Mouse (Mus musculus): ENCODE results near the gene 1700129C05Rik. TPM values are rescaled to one million over a fixed set of nuclear protein-coding genes. Genes with fewer than 3 reads are reported as not detected.

1700129C05Rik gene
- polyA plus RNA-seq, 1 experiment: not detected

DNA sequence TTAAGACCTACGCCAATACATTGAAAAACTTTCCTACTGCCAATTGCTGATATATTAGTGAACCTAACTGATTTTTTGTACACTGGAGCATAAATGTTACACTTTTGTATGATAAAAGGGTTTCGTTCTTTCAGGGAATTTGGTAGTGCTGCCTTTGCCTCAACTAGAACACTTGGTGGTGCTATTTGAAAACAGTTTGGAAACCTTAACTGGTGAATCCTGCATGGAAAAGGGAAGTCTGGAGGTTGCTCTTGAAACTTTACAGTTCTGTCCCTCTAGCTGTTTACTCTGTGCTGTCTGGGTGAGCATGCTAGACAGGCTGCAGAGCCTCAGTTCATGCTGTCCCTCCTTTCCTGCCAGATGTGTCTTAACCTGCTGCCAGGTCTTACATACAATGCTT lies 12.9 kb upstream of the 1700129C05Rik start:
- Histone ChIP-seq H3K9me3 (replicated peaks; ENCODE audit: control insufficient read depth, insufficient read depth, low read length, poor library complexity, severe bottlenecking) (no peaks in the 10 kb centered on the region), H3K36me3 (ENCODE audit: control insufficient read depth, insufficient read depth, low read length, poor library complexity, severe bottlenecking) (no peaks in the 10 kb centered on the region), H3K27me3 (ENCODE audit: control insufficient read depth, insufficient read depth, low read length, poor library complexity, severe bottlenecking) (no peaks in the 10 kb centered on the region), H3K4me1 (ENCODE audit: control insufficient read depth, insufficient read depth, low read length) (no peaks in the 10 kb centered on the region), H3K9ac (ENCODE audit: low read depth, poor library complexity, severe bottlenecking) (no peak overlapping the region), H3K27ac (ENCODE audit: insufficient read depth, low read length) (no peak overlapping the region), H3K4me3 (ENCODE audit: low read depth, low read length) (no peak overlapping the region)
- TF ChIP-seq CTCF (IDR thresholded peaks at IDR 0.05; ENCODE audit: low read depth, low read length): no peak
- no peak for TF ChIP-seq EP300 (IDR thresholded peaks at IDR 0.05; ENCODE audit: insufficient read depth, low read depth, low read length)
- TF ChIP-seq POLR2A (IDR thresholded peaks at IDR 0.05; ENCODE audit: insufficient read depth, low read length): no peak

DNA sequence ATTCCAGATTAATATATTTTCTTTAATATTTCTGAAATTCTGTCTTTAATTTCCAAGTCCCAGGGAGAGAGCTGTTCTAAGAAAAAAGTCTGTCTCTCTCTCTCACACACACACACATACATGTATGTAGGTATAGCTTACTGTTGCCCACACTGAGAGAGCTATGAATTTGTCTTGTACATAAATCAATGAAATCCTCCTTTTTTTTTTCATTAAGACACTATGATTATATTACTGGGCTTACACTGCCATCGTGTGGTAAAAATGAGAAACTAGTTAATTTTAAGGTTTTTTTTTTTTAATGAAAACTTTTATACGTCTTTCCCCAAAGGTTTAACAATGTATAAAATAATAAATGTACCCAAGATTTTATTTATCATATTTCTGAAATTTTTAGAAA lies 28.4 kb downstream of the 1700129C05Rik start:
- no peak overlapping the region for H3K27ac ChIP-seq (ENCODE audit: insufficient read depth, low read length)
- H3K9me3 ChIP-seq (replicated peaks; ENCODE audit: control insufficient read depth, insufficient read depth, low read length, poor library complexity, severe bottlenecking): no peaks in the 10 kb centered on the region
- no peak for TF ChIP-seq POLR2A (IDR thresholded peaks at IDR 0.05; ENCODE audit: insufficient read depth, low read length)
- no peak for TF ChIP-seq CTCF (IDR thresholded peaks at IDR 0.05; ENCODE audit: low read depth, low read length)
- no peak for TF ChIP-seq EP300 (IDR thresholded peaks at IDR 0.05; ENCODE audit: insufficient read depth, low read depth, low read length)
- H3K4me1 ChIP-seq (ENCODE audit: control insufficient read depth, insufficient read depth, low read length): no peaks in the 10 kb centered on the region
- H3K9ac ChIP-seq (ENCODE audit: low read depth, poor library complexity, severe bottlenecking): no peak overlapping the region
- no peak overlapping the region for H3K4me3 ChIP-seq (ENCODE audit: low read depth, low read length)
- no peaks in the 10 kb centered on the region for H3K27me3 ChIP-seq (ENCODE audit: control insufficient read depth, insufficient read depth, low read length, poor library complexity, severe bottlenecking)
- H3K36me3 ChIP-seq (ENCODE audit: control insufficient read depth, insufficient read depth, low read length, poor library complexity, severe bottlenecking): no peaks in the 10 kb centered on the region

DNA sequence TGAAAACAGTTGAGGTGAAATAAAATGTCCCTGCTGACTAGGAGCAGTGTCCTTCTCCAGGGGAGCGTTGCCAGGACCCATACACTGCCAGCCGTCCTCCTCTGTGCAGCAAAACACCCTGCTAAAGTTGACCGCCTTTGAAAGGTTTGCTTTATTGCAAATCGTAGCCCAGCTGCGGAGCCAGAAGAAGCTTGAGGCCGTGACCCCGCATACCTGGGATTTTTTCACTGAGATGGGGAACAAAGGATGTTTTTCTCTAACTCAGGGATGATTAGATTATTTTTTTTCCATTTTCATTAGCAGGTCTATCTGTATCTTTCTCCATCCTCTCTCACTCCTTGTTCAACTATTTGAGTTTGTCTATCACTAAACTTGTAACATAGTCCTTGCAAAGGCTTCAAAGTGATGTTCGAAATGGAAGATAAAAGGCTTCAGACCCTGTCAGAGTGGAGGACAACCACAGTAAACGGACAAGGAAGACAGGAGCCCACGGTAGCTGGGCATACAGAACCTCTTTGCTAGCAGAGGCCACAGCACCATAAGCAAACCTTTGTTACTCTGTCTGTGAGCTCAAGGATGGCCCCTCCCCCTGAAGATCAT lies 38.6 kb downstream of the 1700129C05Rik start:
- no peak overlapping the region for H3K27ac ChIP-seq (ENCODE audit: insufficient read depth, low read length)
- no peaks in the 10 kb centered on the region for H3K9me3 ChIP-seq (replicated peaks; ENCODE audit: control insufficient read depth, insufficient read depth, low read length, poor library complexity, severe bottlenecking)
- H3K9ac ChIP-seq (ENCODE audit: low read depth, poor library complexity, severe bottlenecking): no peak overlapping the region
- H3K4me1 ChIP-seq (ENCODE audit: control insufficient read depth, insufficient read depth, low read length): no peaks in the 10 kb centered on the region
- no peaks in the 10 kb centered on the region for H3K27me3 ChIP-seq (ENCODE audit: control insufficient read depth, insufficient read depth, low read length, poor library complexity, severe bottlenecking)
- no peaks in the 10 kb centered on the region for H3K36me3 ChIP-seq (ENCODE audit: control insufficient read depth, insufficient read depth, low read length, poor library complexity, severe bottlenecking)
- TF ChIP-seq POLR2A (IDR thresholded peaks at IDR 0.05; ENCODE audit: insufficient read depth, low read length) (no peak), EP300 (IDR thresholded peaks at IDR 0.05; ENCODE audit: insufficient read depth, low read depth, low read length) (no peak), CTCF (IDR thresholded peaks at IDR 0.05; ENCODE audit: low read depth, low read length) (no peak)
- no peak overlapping the region for H3K4me3 ChIP-seq (ENCODE audit: low read depth, low read length)

DNA sequence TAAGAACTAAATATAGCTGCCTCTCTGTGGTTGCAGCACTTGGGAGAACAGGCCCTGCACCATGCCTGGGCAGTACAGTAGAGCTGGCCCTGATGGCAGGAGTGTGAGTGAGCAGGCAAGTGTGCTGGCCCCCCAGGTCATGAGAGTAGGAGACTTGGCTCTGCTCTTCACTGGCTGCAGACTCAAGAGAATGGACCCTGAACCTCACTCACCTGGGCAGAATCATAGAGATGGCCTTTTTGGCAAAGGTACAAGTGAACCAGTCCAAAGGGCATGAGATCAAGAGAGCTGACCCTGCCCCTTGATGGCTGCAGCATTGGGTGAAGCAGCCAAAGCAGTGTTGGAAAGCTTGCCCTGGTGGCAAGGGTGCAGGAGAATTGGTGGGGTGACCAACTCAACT lies 49.1 kb downstream of the 1700129C05Rik start:
- no peak overlapping the region for H3K9ac ChIP-seq (ENCODE audit: low read depth, poor library complexity, severe bottlenecking)
- no peaks in the 10 kb centered on the region for H3K27me3 ChIP-seq (ENCODE audit: control insufficient read depth, insufficient read depth, low read length, poor library complexity, severe bottlenecking)
- H3K9me3 ChIP-seq (replicated peaks; ENCODE audit: control insufficient read depth, insufficient read depth, low read length, poor library complexity, severe bottlenecking): no peaks in the 10 kb centered on the region
- H3K27ac ChIP-seq (ENCODE audit: insufficient read depth, low read length): no peak overlapping the region
- H3K4me3 ChIP-seq (ENCODE audit: low read depth, low read length): no peak overlapping the region
- no peaks in the 10 kb centered on the region for H3K36me3 ChIP-seq (ENCODE audit: control insufficient read depth, insufficient read depth, low read length, poor library complexity, severe bottlenecking)
- no peaks in the 10 kb centered on the region for H3K4me1 ChIP-seq (ENCODE audit: control insufficient read depth, insufficient read depth, low read length)
- TF ChIP-seq CTCF (IDR thresholded peaks at IDR 0.05; ENCODE audit: low read depth, low read length) (no peak), POLR2A (IDR thresholded peaks at IDR 0.05; ENCODE audit: insufficient read depth, low read length) (no peak), EP300 (IDR thresholded peaks at IDR 0.05; ENCODE audit: insufficient read depth, low read depth, low read length) (no peak)

DNA sequence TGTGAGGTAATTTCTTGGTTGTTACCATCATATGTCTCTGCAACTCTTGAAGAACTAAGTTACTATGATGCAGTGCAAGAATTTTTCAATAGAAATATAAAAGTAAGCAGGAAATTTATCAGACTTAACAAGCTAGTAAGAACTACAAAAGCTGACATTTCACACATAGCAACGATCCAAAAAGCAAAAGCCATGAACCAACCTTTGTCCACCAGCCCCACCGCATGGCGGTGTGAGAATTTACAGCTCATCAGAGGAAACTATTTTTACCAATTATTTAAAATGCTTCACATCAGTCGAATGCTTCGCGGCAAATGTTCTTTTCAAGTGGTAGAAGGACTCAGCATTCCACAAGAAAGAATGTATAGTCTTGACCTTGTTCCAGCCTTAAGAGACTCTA lies 58.3 kb downstream of the 1700129C05Rik start:
- TF ChIP-seq POLR2A (IDR thresholded peaks at IDR 0.05; ENCODE audit: insufficient read depth, low read length) (no peak), CTCF (IDR thresholded peaks at IDR 0.05; ENCODE audit: low read depth, low read length) (no peak), EP300 (IDR thresholded peaks at IDR 0.05; ENCODE audit: insufficient read depth, low read depth, low read length) (no peak)
- Histone ChIP-seq H3K27me3 (ENCODE audit: control insufficient read depth, insufficient read depth, low read length, poor library complexity, severe bottlenecking) (no peaks in the 10 kb centered on the region), H3K9me3 (replicated peaks; ENCODE audit: control insufficient read depth, insufficient read depth, low read length, poor library complexity, severe bottlenecking) (no peaks in the 10 kb centered on the region), H3K4me3 (ENCODE audit: low read depth, low read length) (no peak overlapping the region), H3K4me1 (ENCODE audit: control insufficient read depth, insufficient read depth, low read length) (no peaks in the 10 kb centered on the region), H3K36me3 (ENCODE audit: control insufficient read depth, insufficient read depth, low read length, poor library complexity, severe bottlenecking) (no peaks in the 10 kb centered on the region), H3K9ac (ENCODE audit: low read depth, poor library complexity, severe bottlenecking) (no peak overlapping the region), H3K27ac (ENCODE audit: insufficient read depth, low read length) (no peak overlapping the region)

Other genes starting within 250 kb of the 1700129C05Rik start
- not detected in 2 replicates for gene Gm5142, start 35.9 kb upstream of the 1700129C05Rik start, polyA plus RNA-seq (2011; ENCODE audit: insufficient read depth, insufficient read length, low read depth, missing spikeins)
- gene Rcbtb1, start 58.3 kb upstream of the 1700129C05Rik start, polyA plus RNA-seq (2011; ENCODE audit: insufficient read depth, insufficient read length, low read depth, missing spikeins): 53.9 and 58.6 TPM in 2 replicates
- gene Gm6904, start 117.3 kb upstream of the 1700129C05Rik start, polyA plus RNA-seq (2011; ENCODE audit: insufficient read depth, insufficient read length, low read depth, missing spikeins): not detected in 2 replicates
- not detected in 2 replicates for gene Phf11a, start 154.6 kb upstream of the 1700129C05Rik start, polyA plus RNA-seq (2011; ENCODE audit: insufficient read depth, insufficient read length, low read depth, missing spikeins)
- 0.52 TPM in 1 of 2 replicates, not detected in the other for gene Phf11b, start 198.5 kb upstream of the 1700129C05Rik start, polyA plus RNA-seq (2011; ENCODE audit: insufficient read depth, insufficient read length, low read depth, missing spikeins)
- gene Phf11d, start 222.6 kb upstream of the 1700129C05Rik start, polyA plus RNA-seq (2011; ENCODE audit: insufficient read depth, insufficient read length, low read depth, missing spikeins): 22.6 and 23.4 TPM in 2 replicates